Mouse (Mus musculus): ENCODE results near the gene Col9a2.
"Not testable (repeated sequence)": the region's sequence is repeated elsewhere in the genome, so short reads cannot be mapped to it uniquely, and the experiment has no call there.

Col9a2 gene

DNA sequence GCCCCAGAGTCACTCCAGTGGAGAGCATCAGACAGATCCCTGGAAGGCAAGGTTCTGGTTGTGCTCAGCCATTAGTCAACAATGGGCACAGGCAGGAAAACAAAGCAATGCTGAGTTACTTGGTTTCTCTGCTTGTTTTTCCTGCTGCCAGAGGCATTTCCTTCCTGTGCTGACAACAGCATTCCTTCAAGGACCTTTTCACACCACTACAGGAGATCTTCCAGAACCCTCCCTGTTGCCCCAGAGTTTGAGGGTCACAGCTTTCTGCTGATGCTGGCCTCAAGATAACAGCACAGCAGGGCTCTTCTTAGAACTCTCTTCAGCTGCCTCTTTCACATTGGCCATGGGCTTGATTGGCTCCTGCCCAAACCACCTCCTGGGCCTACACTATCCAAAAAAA is 17.3 kb upstream of the Col9a2 start:
- DNase-seq = no peak

DNA sequence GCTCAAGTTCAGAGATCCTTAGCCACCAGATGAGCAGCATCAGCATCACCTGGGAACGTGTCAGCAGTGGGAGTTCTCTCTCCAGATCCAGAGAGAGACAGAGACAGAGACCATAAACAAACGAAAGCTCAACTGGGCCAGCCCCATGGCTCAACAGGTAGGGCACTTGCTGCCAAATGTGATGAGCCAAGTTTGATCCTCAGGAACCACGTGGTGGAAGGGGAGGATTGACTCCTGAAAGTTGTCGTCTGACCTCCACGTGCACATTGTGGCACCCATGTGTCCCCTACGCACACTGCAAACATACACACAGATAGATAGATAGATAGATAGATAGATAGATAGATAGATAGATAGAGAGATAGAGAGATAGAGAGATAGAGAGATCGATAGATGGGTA is 15.7 kb upstream of the Col9a2 start:
- no peak for DNase-seq

DNA sequence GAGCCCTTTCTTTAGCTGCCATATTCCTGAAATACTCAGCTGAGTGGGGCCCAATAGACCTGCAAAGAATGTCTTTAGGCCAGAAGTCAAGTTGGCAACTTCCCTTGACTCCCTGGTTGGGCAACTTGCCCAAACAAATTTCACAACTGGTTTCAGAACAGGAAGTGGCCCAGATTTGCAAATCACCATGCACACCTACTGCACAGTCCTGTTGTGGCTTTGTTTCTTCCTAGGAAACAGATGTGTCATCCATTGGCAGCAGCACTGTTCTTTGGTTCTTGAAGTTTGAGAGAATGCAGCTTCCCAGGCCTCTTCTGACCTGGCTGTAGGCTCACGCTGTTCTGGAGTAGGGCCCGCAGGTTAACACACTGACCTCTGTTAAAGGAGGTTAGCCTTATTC is 15.2 kb upstream of the Col9a2 start:
- no peak for DNase-seq

DNA sequence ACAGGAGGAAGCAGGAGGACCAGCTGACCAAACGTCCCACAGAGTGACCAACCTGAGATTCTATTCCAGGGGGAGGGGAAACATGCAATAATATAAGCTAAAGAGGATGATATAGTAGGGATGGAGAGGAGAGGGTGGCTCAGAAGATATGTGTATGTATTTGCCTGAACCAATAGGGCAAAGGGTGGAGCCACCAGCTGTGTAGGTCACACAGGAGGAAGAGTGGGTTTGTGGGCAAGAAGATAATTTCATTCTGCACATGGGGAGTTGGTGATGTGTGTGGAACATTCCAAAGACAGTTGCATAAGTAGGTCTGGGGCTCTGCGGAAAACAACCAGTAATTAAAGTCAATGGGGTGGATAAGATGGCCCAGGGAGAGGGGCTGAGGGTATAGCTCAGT is 13.5 kb upstream of the Col9a2 start:
- no peak for DNase-seq

DNA sequence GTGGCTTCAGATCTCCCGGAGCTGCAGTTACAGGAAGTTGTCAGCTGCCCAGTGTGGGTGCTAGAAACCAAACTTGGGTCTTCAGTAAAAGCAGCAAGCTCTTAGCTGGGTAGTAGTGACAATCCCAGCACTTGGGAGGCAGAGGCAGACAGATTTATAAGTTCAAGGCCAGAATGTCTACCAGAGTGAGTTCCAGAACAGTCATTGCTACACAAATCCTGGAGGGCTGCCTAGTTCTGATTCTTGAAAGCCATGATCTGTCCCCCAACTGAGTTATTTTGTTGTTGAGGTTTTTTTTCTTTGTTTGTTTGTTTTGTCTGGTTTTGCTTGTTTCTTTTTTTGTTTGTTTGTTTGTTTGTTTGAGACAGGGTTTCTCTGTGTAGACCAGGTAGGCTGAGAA is 11.0 kb upstream of the Col9a2 start:
- no peak for DNase-seq

DNA sequence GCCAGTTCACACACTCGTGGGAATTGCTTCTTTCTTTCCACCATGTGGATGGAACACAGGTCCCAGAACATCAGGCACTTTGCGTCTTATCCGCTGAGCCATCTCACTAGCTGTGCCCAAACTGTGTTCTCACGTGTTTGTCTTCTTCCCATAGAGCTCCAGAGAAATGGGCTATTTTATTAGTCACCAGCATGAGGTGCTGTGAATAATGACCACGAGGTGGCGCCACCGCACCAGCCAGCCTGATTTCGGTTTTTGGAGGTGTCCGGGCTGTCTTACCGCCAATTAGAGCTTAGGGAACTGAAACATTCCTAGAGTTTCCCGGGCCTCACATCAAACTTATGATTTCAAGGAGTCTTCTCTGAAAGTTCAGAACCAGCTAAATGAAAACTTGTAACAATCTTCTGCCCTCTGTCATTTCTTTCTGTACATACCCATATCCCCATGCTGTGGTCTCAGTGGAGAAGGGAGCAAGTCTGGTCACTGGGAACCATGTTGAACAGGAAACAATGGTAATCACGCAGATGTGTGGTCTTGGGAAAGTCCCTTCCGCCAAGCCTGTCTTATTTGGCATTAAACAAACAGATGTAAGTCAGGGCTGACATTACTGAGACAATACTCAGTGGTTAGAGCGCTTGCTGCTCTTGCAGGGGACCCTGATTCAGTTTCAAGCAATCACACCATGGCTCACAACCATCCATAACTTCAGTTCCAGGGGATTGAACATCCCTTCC is 10.4 kb upstream of the Col9a2 start:
- peak; percentile 76 for DNase-seq

DNA sequence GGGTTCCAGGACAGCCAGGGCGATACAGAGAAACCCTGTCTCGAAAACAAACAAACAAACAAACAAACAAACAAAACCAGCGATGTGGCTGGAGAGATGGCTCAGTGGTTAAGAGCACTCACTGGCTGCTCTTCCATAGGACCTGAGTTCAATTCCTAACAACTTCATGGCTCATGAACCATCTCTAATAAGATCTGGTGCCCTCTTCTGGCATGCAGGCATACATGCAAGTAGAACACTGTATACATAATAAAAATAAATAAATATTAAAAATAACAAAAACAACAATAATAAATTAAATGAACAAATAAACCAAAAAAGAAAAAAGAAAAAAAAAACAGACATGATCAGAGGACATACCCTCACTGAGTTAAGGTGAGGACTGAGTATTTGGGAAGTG is 9.6 kb upstream of the Col9a2 start:
- no peak for DNase-seq

DNA sequence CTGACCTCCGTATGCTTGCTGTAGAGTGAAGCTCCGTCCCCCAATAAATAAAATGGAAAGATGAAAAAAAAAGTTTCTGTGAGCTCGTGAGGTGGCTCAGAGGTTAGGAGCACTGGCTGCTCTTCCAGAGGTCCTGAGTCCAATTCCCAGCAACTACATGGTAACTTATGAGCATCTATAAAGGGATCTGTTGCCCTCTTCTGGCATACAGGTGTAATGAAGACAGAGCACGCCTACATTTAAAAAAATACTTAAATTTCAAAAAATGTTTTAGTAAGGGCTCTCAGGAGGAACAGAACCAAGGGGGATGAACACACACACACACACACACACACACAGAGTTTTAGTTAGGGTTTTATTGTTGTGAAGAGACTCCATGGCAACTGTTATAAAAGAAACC is 7.7 kb upstream of the Col9a2 start:
- DNase-seq = no peak

DNA sequence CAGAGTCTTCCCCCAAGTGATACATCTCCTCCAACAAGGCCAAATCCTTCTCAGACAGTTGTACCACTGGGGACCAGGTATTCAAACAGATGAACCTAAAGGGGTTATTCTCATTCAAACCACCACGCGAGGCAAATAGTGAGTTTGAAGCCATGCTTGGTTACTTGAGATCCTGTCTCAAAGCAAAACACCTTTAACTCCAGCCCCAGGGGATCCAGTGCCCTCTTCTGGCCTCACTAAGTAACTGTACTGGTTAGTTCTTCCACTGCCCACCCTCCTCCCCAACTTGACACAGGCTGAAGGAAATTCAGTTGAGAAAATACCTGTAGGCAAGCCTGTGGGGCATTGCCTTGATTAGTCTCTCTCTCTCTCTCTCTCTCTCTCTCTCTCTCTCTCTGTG is 6.2 kb upstream of the Col9a2 start:
- DNase-seq = no peak

DNA sequence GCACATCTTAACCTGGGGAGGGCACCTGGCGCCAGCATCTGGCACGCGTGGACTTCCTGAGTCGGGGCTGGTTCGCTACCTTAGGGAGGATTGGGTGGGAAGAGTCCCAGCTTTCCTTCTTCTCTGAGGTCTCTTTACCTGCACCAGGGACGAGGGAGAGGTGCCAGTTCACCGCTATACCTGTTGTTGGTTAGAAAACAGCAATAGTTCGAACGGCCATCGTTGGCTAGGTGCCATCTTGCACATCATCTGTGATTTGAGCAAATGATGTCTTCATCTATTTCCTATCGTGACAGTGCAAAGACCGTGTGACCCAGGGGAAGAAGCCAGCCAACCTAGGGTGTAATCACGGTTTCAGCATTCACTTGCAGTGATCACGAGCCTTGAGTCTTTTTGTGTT is 1.1 kb downstream of the Col9a2 start:
- DNase-seq = no peak

DNA sequence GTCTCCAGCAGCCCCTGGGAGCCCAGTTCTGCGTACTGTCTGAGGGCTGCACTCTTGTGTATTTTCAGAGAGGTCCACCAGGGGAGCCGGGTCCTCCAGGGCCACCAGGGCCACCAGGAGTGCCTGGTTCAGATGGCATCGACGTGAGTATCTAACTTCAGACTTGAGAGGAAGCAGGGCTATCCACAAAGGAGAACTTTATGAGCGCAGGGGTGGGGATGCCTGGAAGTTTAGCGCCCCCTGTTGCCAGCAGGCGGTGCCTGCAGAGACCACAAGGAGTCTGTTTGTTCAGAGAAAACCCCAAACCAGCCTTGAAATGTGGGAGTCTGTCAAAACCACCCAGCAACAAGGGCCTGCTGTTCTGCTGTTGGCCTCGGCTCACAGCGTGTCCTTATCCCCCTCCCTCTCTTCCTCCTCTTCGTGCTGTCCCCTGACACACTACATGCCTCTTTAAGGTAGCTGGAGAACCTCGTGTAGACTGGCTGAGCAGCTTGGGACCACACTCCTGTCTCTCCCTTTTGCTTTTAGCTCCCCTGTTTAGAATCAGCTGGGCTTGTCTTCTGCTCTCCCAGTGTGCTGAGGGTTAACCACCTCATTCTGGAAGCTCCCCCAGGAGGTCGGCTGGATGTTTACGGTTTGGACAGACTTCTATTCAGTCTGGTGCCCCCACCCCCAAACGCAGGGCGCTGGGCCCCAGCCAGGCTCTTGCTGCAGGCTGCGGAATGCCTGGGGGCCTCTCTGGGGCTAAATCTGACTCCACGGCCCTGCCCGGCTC is 1.9 kb downstream of the Col9a2 start:
- peak; percentile 73 for DNase-seq

DNA sequence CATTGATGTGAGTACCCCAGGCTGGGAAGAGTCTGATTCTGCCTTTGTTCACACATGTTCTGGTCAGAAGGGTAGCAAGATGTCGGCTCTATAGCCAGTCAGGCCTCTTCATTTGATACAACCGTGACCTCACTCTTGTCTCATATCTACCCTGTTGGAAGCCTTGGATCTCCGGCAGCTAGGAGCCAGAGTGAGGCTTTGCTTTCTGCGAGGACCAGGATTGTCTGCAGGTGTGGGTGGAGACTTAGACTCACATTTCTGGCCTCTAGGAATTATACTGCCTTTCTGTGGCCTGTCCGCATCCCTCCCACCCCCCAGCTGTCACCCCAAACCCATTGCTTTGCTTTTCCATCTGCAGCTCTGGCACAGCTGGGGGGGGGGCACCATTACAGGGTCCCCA is 3.3 kb downstream of the Col9a2 start:
- DNase-seq = no peak

DNA sequence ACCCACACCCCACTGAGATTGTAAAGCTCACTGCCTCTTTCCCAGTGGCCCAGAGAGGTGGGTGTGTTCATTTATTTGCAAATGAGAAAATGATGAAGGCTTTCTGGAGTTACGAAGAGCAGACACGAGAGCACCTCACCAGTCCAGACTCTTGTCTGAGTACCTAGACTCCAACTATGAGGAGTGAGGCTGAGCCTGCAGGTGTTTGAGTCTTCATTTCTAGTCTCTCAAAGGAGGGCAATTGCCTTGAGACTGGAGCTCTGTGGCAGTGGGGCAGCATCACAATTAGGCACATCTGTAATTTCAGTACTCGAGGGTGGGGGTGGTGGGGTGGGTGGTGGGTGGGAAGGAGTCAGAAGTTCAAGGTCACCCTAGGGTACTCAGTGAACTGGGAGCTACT is 3.8 kb downstream of the Col9a2 start:
- DNase-seq = no peak

DNA sequence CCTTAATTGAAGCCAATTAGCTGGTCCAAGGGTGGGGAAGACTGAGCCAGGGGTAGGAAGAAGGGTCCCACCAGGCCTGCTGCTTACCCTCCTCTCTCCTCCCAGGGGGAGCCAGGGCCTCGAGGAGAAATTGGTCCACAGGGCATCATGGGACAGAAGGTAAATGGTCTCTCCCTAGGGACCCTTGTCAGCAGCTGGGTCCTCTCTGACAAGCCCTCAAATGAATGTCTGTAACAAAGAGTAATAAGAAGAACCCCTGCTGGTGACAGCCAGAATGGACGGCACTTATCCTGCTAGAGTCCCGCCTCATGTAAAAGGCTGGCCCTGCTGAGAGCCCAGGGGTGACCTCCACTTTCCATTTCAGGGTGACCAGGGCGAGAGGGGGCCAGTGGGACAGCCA is 12.7 kb downstream of the Col9a2 start:
- no peak for DNase-seq

DNA sequence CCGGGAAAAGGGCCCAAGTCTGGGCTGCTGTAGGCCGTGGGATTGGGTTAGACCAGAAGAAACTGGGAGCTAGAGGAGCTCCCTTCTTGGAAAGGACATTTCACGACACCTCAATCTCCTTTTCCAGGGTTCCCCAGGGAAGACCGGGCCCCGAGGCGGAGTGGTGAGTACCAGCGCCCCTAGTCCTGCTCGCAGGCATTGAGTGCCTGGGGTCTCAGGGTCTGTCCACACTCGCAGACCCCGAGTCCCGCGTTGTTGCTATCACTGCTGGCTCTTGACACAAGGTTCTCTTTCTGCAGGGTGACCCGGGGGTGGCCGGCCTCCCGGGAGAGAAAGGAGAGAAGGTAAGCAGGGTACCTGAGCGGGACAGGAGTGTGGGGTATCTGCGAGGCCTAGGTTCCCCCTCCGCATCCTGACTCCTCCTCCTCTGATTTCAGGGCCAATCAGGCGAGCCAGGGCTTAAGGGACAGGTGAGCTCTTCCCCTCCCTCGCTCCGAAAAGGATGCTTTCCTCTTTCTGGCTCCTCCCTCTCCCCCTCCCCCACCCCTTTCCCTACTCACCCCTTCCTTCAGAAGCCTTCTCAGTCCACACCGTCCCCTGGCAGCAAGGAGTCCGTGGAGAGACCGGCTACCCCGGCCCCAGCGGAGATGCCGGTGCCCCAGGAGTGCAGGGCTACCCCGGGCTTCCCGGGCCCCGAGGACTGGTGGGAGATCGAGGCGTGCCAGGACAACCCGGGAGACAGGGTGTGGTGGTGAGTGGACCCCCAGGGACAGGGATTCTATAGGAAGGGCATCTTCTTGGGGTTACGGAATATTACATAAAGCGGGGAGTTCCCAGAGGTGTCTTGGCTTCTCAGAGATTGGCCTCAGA is 13.5 kb downstream of the Col9a2 start:
- no peak for DNase-seq

DNA sequence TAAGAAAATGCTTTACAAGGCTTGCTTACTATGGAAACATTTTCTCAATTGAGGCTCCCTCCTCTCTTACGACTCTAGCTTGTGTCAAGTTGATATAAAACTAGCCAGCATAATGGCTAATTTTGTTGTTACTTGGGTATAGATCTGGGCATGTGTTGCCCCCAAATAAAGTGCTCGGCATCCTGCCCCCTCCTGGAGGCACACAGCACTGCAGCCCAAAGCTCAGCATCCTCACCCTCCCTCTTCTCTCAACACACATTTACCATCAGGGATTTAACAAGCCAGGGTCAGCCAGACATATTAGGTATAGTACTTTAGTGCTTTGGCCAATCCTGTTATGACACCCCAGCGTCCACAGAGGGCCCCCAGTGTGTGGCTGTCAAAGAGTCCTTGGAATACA is 17.2 kb downstream of the Col9a2 start:
- peak; percentile 39 for DNase-seq

DNA sequence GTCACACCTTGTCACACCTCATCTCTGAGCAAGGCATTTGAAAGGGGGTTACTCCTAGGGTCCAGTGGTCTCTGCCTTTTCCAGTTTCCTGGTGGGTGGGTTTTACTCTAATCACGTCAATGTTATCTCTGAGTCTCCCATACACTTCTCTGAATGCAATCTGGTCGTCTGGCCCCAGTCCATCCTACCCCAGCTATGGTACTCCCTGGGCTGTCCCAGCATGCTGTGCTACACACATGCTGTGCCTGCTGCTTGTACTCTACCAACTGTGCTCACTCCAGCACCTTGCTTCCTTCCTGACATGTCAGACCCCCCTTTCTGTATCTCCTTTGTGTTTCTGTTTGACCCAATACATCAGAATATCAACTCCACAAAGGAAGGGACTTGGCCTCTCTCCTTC is 17.8 kb downstream of the Col9a2 start:
- no peak for DNase-seq

DNA sequence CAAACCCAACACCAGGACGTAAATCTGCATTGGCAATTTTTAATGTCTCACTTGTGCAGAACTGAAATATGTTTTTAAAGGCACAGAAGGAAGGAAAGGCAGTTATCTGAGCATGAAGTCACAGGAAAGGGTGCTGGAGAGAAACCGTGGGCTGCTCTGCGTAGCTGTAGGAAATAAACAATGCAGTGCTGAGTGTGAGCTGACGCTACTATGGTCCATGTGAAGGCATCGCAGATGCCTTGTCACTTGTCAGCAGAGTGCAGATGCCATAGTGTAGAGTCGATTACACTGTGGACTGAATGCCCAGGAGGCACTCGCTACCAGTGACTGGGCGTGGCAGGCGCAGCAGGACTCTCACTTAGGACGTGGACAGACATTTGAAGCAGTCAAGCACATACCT is 20.0 kb downstream of the Col9a2 start:
- DNase-seq = not testable (repeated sequence)

DNA sequence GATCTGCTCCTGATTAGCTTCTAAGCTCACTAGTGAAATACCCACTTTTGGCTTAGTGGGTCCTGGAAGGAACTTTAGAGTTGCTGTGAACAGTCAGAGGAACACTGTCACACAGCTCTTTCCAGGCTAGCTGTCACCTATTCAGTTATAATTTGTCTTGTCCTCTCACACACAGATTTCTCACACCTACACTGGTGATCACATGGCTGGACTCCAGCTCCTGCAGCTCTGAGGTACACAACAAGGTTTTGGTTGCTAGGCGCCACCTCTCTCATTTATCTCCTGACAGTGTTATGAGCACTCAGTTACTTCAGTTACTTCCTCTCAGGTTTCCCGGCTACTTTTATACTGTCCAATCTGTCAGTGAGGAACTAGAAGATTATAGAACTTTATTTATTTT is 26.2 kb downstream of the Col9a2 start:
- no peak for DNase-seq

DNA sequence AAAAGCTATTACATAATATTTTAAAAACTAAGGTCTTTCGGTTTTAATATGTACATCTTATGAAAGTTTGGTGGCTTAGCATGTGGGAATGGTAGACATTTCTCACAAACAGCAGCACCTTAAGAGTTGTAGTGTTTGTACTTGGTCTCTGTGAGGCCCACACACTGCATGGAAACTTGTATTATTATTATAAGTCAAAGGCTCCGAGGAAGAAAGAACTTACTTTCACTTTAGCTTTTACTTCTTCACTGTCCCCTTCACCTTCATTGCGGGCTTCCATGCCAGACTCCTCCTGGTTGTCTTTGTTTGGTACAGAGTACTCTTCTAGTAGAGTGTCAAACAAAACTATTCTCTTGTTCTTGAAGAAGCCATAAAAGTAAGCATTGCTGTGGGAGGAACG is 35.1 kb downstream of the Col9a2 start:
- no peak for DNase-seq

DNA sequence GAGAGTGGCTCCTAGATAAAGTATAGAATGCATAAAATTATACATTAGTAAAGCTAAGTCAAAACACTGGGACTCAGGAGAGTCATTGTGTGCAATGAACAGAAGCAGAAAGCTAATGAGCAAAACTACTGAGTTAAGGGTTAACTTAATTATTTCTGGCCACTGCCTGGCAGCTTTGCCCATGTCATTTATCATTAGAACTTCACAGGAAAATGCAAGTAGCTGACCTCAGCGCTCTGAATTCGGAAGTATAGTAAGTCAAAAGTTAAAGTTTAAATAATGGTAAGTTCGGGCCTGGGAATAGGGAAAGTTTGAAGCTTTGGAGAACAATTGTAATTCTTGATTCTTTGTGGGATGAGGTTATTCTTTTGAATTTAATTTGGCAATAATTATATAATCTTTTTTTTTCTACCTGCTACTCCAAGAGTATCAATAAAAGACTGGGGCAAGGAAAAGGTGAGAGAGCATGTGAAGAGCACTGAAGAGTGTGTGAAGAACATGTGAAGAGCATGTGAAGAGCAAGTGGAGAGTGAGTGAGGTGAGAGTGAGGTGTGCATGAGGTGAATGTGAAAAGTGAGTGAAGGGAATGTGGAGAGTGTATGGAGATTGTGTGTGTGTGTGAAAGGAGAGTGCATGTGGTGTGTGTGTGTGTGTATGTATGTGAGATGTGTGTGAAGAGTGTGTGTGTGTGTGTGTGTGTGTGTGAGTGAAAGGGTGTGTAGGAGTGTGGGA is 38.9 kb downstream of the Col9a2 start:
- no peak for DNase-seq

DNA sequence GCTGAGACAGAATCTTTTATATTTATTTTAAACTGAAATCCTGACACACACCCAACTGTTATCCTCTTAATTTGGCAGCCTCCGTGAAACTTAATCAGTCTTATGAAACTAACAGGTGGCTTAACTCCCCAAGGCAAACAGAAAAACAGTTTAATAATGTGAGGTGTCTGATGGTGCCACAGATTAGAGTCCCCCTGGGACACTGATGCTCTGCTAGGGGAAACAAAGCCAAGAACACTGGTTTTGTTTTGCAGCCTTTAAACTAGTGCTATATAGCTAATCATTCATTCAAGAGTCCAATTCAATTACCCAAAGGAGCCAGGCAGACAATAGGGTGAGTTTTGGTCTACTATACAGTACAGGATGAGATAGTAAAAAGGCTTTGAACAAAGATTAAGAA is 41.2 kb downstream of the Col9a2 start:
- DNase-seq = no peak

DNA sequence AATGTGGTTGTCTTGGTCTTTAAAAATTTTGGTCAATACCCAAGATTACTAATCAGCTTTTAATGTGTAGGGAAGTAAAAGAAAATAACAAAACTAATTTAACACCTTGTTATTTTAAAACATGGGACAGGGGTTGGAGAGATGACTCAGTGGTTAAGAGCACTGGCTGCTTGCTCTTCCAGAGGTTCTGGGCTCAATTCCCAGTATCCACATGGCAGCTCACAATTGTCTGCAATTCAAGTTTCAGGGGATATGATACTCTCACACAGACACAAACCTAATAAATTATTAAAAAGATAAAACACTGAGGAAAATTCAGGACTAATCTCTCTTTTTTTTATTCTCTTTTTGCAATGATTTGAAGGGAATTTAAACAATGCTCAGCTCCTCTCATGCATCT is 45.3 kb downstream of the Col9a2 start:
- no peak for DNase-seq

Measured in right cerebral cortex, postnatal 4 days (tissue).